15 mouse cellular contexts compared by ENCODE assay signal in genomic region chr11:115869393-115869792, GRCm38 (mm10). TPM values are rescaled to one million over a fixed set of nuclear protein-coding genes. Genes with fewer than 3 reads are reported as not detected.
DNase-seq lines count a peak whose midpoint lies in the region; ATAC-seq lines count a peak whose summit lies in the region.
"Had no signal": no experiment of that assay in that cellular context is flagged by ENCODE, and none has a peak within 500 bp of the region (broad histone marks: within the 10 kb centered on the region; RNA-seq: fewer than 3 reads in every experiment).

No protein-coding gene starts in this region.

- H3K9me3 ChIP-seq in liver, embryonic 11.5 days (ENCODE audit: control insufficient read depth, low read length) = no peaks in the 10 kb centered on the region
- H3K9me3 ChIP-seq in forebrain, embryonic 16.5 days (ENCODE audit: control insufficient read depth, low read length) = no peaks in the 10 kb centered on the region
- H3K9me3 ChIP-seq in heart, embryonic 12.5 days (replicated peaks) = no peaks in the 10 kb centered on the region
- H3K9me3 ChIP-seq: heart, embryonic 15.5 days; limb, embryonic 12.5 days had no signal

- no peak overlapping the region for H3K9ac ChIP-seq in liver, embryonic 11.5 days (ENCODE audit: low read depth, low read length)
- no peak overlapping the region for H3K9ac ChIP-seq in forebrain, embryonic 16.5 days (replicated peaks; ENCODE audit: low read depth, low read length)
- no peak overlapping the region for H3K9ac ChIP-seq in heart, embryonic 12.5 days
- H3K9ac ChIP-seq: heart, embryonic 15.5 days; limb, embryonic 12.5 days had no signal

- H3K4me2 ChIP-seq in liver, embryonic 11.5 days = no peak overlapping the region
- H3K4me2 ChIP-seq in forebrain, embryonic 16.5 days (ENCODE audit: low read length) = no peak overlapping the region
- no peak overlapping the region for H3K4me2 ChIP-seq in heart, embryonic 12.5 days
- H3K4me2 ChIP-seq: heart, embryonic 15.5 days; limb, embryonic 12.5 days had no signal

- H3K36me3 ChIP-seq in liver, embryonic 11.5 days (ENCODE audit: control insufficient read depth, insufficient read depth, low read length) = no peaks in the 10 kb centered on the region
- no peaks in the 10 kb centered on the region for H3K36me3 ChIP-seq in forebrain, embryonic 16.5 days (ENCODE audit: control insufficient read depth, insufficient read depth)
- no peaks in the 10 kb centered on the region for H3K36me3 ChIP-seq in heart, embryonic 12.5 days
- H3K36me3 ChIP-seq: heart, embryonic 15.5 days; limb, embryonic 12.5 days had no signal

- intact Hi-C loops in gastrocnemius, postnatal 36 days (cut with DNase I) = no loop called here

- peak; percentile 29; the same call in 1 of the 2 replicates for ATAC-seq in liver, embryonic 11.5 days (replicated peaks; ENCODE audit: low FRiP score)
- ATAC-seq in forebrain, embryonic 16.5 days = no peak
- no peak for ATAC-seq in heart, embryonic 12.5 days (ENCODE audit: insufficient number of reproducible peaks, low FRiP score)
- ATAC-seq: forebrain, embryonic 14.5 days had no signal

- no peak overlapping the region for H3K27ac ChIP-seq in liver, embryonic 11.5 days (ENCODE audit: low read depth, low read length)
- H3K27ac ChIP-seq in forebrain, embryonic 16.5 days (ENCODE audit: low read length) = no peak overlapping the region
- H3K27ac ChIP-seq in heart, embryonic 12.5 days (ENCODE audit: poor library complexity, severe bottlenecking) = no peak overlapping the region
- H3K27ac ChIP-seq: heart, embryonic 15.5 days; limb, embryonic 12.5 days had no signal

- peak; percentile 61 for DNase-seq in 3T3-L1 (ENCODE audit: low read depth, low spot score)
- peak; percentile 51 for DNase-seq in c-Kit-negative CD71-positive TER-119-positive erythroid progenitor cells, embryonic 14.5 days (ENCODE audit: low read depth, low spot score)
- no peak for DNase-seq in liver, embryonic 11.5 days (ENCODE audit: low spot score)
- peak; percentile 24 to 62 for DNase-seq in lung, postnatal 4 days
- no peak for DNase-seq in gastrocnemius, postnatal 36 days
- no peak for DNase-seq in cerebellum, postnatal 36 days
- DNase-seq: embryo, embryonic 11 days; kidney, adult 2 months had no signal

- H3K4me3 ChIP-seq in liver, embryonic 11.5 days (ENCODE audit: low read depth, low read length) = no peak overlapping the region
- H3K4me3 ChIP-seq in forebrain, embryonic 16.5 days (replicated peaks; ENCODE audit: low read length) = no peak overlapping the region
- no peak overlapping the region for H3K4me3 ChIP-seq in heart, embryonic 12.5 days
- H3K4me3 ChIP-seq: heart, embryonic 15.5 days; limb, embryonic 12.5 days had no signal

- peaks cover 13% of the 10 kb centered on the region for H3K4me1 ChIP-seq in liver, embryonic 11.5 days (replicated peaks; ENCODE audit: control insufficient read depth, insufficient read depth, low read length)
- no peaks in the 10 kb centered on the region for H3K4me1 ChIP-seq in forebrain, embryonic 16.5 days (replicated peaks; ENCODE audit: control insufficient read depth, insufficient read depth, low read length)
- H3K4me1 ChIP-seq in heart, embryonic 12.5 days (replicated peaks) = peaks cover 16% of the 10 kb centered on the region
- H3K4me1 ChIP-seq: limb, embryonic 12.5 days had no signal

- no peaks in the 10 kb centered on the region for H3K27me3 ChIP-seq in liver, embryonic 11.5 days (replicated peaks; ENCODE audit: control insufficient read depth, insufficient read depth, low read length)
- no peaks in the 10 kb centered on the region for H3K27me3 ChIP-seq in forebrain, embryonic 16.5 days (replicated peaks; ENCODE audit: control insufficient read depth, insufficient read depth, low read length)
- peaks cover 7% of the 10 kb centered on the region for H3K27me3 ChIP-seq in heart, embryonic 12.5 days (replicated peaks)
- H3K27me3 ChIP-seq: heart, embryonic 15.5 days had no signal

- WGBS in liver, embryonic 11.5 days = 68% methylated on average over 8 of the region's 8 CpGs
- WGBS in forebrain, embryonic 16.5 days = 83% methylated on average over 8 of the region's 8 CpGs
- WGBS in heart, embryonic 12.5 days = 68% methylated on average over 8 of the region's 8 CpGs

RNA-seq across cellular contexts. Expression of gene Myo15b, which starts 11.2 kb away (rescaled TPM):
- 0.56 and 0.89 TPM in 2 replicates for polyA plus RNA-seq in liver, embryonic 11.5 days (2014; fragmentation: Nextera tagmentation; extraction: Ambion mirVana)
- 0.18 TPM in 1 of 2 replicates, not detected in the other for polyA plus RNA-seq in forebrain, embryonic 16.5 days (2015; fragmentation: Nextera tagmentation; extraction: Ambion mirVana)
- total RNA-seq in gastrocnemius, postnatal 36 days (2021) = not detected
- 0.17 and 0.37 TPM in 2 replicates for polyA plus RNA-seq in heart, embryonic 12.5 days (2016; fragmentation: Nextera tagmentation; extraction: Ambion mirVana)
- polyA plus RNA-seq: forebrain, embryonic 14.5 days; limb, embryonic 12.5 days had no signal

RNA-seq across cellular contexts. Expression of gene Smim5, which starts 30.4 kb away (rescaled TPM):
- polyA plus RNA-seq in liver, embryonic 11.5 days (2014; fragmentation: Nextera tagmentation; extraction: Ambion mirVana) = 39.5 and 45.9 TPM in 2 replicates
- polyA plus RNA-seq in forebrain, embryonic 16.5 days (2015; fragmentation: Nextera tagmentation; extraction: Ambion mirVana) = 1.2 and 1.8 TPM in 2 replicates
- total RNA-seq in gastrocnemius, postnatal 36 days (2021) = under 1 TPM; 0.46 to 0.84 TPM
- 15.0 and 16.6 TPM in 2 replicates for polyA plus RNA-seq in heart, embryonic 12.5 days (2016; fragmentation: Nextera tagmentation; extraction: Ambion mirVana)
- polyA plus RNA-seq: testis, adult 2 months had no signal

RNA-seq across cellular contexts. Expression of gene Smim6, which starts 42.4 kb away (rescaled TPM):
- polyA plus RNA-seq in liver, embryonic 11.5 days (2014; fragmentation: Nextera tagmentation; extraction: Ambion mirVana) = 3.5 and 3.6 TPM in 2 replicates
- polyA plus RNA-seq in forebrain, embryonic 16.5 days (2015; fragmentation: Nextera tagmentation; extraction: Ambion mirVana) = 0.93 and 0.95 TPM in 2 replicates
- total RNA-seq in gastrocnemius, postnatal 36 days (2021) = not detected
- polyA plus RNA-seq in heart, embryonic 12.5 days (2016; fragmentation: Nextera tagmentation; extraction: Ambion mirVana) = 0.77 and 1.8 TPM in 2 replicates
- total RNA-seq: adrenal gland, postnatal 36 days had no signal

RNA-seq across cellular contexts. Expression of gene Llgl2, which starts 45.5 kb away (rescaled TPM):
- polyA plus RNA-seq in liver, embryonic 11.5 days (2014; fragmentation: Nextera tagmentation; extraction: Ambion mirVana) = 15.6 and 18.7 TPM in 2 replicates
- polyA plus RNA-seq in forebrain, embryonic 16.5 days (2015; fragmentation: Nextera tagmentation; extraction: Ambion mirVana) = 1.3 and 2.0 TPM in 2 replicates
- 1 to 10 TPM; 6.5 to 9.9 TPM for total RNA-seq in gastrocnemius, postnatal 36 days (2021)
- 22.5 and 25.8 TPM in 2 replicates for polyA plus RNA-seq in heart, embryonic 12.5 days (2016; fragmentation: Nextera tagmentation; extraction: Ambion mirVana)

RNA-seq across cellular contexts. Expression of gene Tsen54, which starts 54.9 kb away (rescaled TPM):
- 36.1 and 36.4 TPM in 2 replicates for polyA plus RNA-seq in liver, embryonic 11.5 days (2014; fragmentation: Nextera tagmentation; extraction: Ambion mirVana)
- polyA plus RNA-seq in forebrain, embryonic 16.5 days (2015; fragmentation: Nextera tagmentation; extraction: Ambion mirVana) = 25.8 and 28.3 TPM in 2 replicates
- 1 to 10 TPM; 4.6 to 6.0 TPM for total RNA-seq in gastrocnemius, postnatal 36 days (2021)
- 23.0 and 29.2 TPM in 2 replicates for polyA plus RNA-seq in heart, embryonic 12.5 days (2016; fragmentation: Nextera tagmentation; extraction: Ambion mirVana)

Comparison
In these comparisons a context has a peak if more than half of its experiments do, and no peak if none do; other contexts are left out.
1. DNase-seq: peak in 3T3-L1 (single experiment), c-Kit-negative CD71-positive TER-119-positive erythroid progenitor cells, embryonic 14.5 days (single experiment) and lung, postnatal 4 days (2 of 2); none in liver, embryonic 11.5 days (single experiment), gastrocnemius, postnatal 36 days (0 of 2) and cerebellum, postnatal 36 days (0 of 2).